Mouse (Mus musculus) neural tube, embryonic 14.5 days (tissue): ENCODE measurements around the gene Rnf223. TPM values are rescaled to one million over a fixed set of nuclear protein-coding genes. Genes with fewer than 3 reads are reported as not detected.

Experiments used
- ATAC-seq: fragments of 200-750 bp; cut with Nextera tagmentation; 2 replicates; pipeline ENCODE4 v1.8.0; 2017; ENCODE audit warnings: low read depth, mild to moderate bottlenecking, moderate TSS enrichment, moderate library complexity
- H3K27ac ChIP-seq: fragments of 300-500 bp; sonication (generic); 2 replicates; pipeline ENCODE4 v1.5.1; 2014; ENCODE audit warnings: low read depth, mild to moderate bottlenecking, control low read depth, low read length, moderate library complexity, mixed read lengths
- H3K27me3 ChIP-seq: fragments of 300-500 bp; sonication (generic); 2 replicates; pipeline ENCODE4 v1.6.1; 2014; ENCODE audit warnings: low read length; ENCODE audit not compliant: control insufficient read depth, insufficient read depth
- H3K36me3 ChIP-seq: fragments of 300-500 bp; sonication (generic); 2 replicates; pipeline ENCODE4 v1.6.1; 2014; ENCODE audit warnings: low read length, mixed read lengths; ENCODE audit not compliant: control insufficient read depth, insufficient read depth
- H3K4me1 ChIP-seq: fragments of 300-500 bp; sonication (generic); 2 replicates; pipeline ENCODE4 v1.6.1; 2014; ENCODE audit warnings: low read length; ENCODE audit not compliant: control insufficient read depth, insufficient read depth
- H3K4me2 ChIP-seq: fragments of 300-500 bp; sonication (generic); 2 replicates; pipeline ENCODE4 v1.6.1; 2014; ENCODE audit warnings: mild to moderate bottlenecking, low read depth, low read length, control low read depth
- H3K4me3 ChIP-seq: fragments of 300-500 bp; sonication (generic); 2 replicates; pipeline ENCODE4 v1.5.1; 2014; ENCODE audit warnings: low read depth, low read length, control low read depth, mixed read lengths
- H3K9ac ChIP-seq: fragments of 300-500 bp; sonication (generic); replicated peaks from 2 replicates; pipeline ENCODE4 v1.6.1; 2014; ENCODE audit warnings: low read depth, mild to moderate bottlenecking, control low read depth, low read length, mixed read lengths
- H3K9me3 ChIP-seq: fragments of 300-500 bp; sonication (generic); 2 replicates; pipeline ENCODE4 v1.6.1; 2016; ENCODE audit warnings: low read length; ENCODE audit not compliant: control insufficient read depth
- WGBS: fragments of 180-500 bp; shearing (Covaris S2); extraction: QIAGEN DNeasy Blood & Tissue Kit; methylation state at CpG from one replicate; pipeline ENCODE4 v1.1.7; 2014; 5-methylcytosine and 5-hydroxymethylcytosine counted together
- polyA plus RNA-seq: library from polyadenylated mRNA; unstranded; fragments of >200 nt; fragmentation: Nextera tagmentation; extraction: Ambion mirVana; gene quantifications from 2 replicates; pipeline ENCODE4 v1.2.1, GENCODE M21; 2014

Rnf223 gene
- polyA plus RNA-seq, 1 experiment from 2014 or later: 0.64 TPM

DNA sequence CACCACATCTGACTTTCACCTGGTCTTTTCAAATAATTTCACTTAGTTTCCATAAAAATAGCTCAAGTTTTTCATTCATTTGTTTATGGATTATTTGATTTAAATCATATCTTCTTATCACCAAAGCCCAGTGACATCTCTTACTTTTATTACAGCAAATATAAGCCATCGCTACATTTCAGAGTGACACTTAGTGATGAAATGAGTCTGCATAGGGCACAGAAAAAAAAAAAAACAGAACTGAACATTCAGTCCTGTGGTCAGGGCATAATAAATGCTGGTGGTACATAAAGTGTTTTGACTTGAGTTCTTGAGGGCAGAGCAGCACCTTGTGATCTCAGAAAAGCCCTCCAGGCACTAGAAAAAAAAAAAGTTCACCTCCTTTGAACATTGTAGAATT lies 34.1 kb upstream of the Rnf223 start:
- H3K27ac ChIP-seq: no peak overlapping the region
- WGBS: 95% methylated on average over 1 of the region's 1 CpGs
- H3K9me3 ChIP-seq: no peaks in the 10 kb centered on the region
- H3K9ac ChIP-seq: no peak overlapping the region
- no peaks in the 10 kb centered on the region for H3K4me1 ChIP-seq
- no peaks in the 10 kb centered on the region for H3K36me3 ChIP-seq
- no peak overlapping the region for H3K4me2 ChIP-seq
- H3K27me3 ChIP-seq: no peaks in the 10 kb centered on the region
- ATAC-seq: no peak
- H3K4me3 ChIP-seq: no peak overlapping the region

DNA sequence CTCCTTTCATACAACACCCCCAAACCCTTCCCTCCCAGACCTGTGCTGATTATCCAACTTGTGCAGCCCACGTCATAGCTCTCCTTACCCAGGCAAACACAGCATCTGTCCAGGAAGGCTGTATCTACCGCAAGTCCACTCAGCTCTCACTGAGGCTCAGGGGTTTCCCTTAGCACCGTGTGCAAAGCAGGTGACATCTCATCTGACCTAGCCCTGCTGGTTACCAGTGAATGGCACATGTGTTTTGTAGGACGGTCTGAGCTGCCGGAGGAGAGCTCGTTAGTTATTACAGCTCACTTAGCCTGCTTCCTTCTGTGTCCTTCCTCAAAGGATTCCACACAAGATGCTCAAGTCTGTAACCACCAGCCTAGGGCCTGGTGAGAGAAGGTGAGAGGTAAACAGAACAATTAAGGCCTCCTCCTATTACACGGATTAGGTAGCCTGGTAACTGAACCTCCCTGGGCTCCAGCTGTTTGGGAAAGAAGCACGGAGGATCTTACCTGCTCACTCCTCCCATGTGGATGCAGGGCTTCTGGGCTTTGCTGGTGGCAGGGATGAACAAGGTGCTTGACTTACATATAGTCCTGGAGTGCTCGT lies 32.4 kb upstream of the Rnf223 start:
- Histone ChIP-seq H3K9ac (no peak overlapping the region), H3K36me3 (no peaks in the 10 kb centered on the region), H3K27ac (no peak overlapping the region), H3K4me3 (no peak overlapping the region), H3K4me1 (no peaks in the 10 kb centered on the region), H3K9me3 (no peaks in the 10 kb centered on the region), H3K27me3 (no peaks in the 10 kb centered on the region), H3K4me2 (no peak overlapping the region)
- ATAC-seq: no peak
- 77% methylated on average over 9 of the region's 9 CpGs for whole genome bisulfite sequencing

DNA sequence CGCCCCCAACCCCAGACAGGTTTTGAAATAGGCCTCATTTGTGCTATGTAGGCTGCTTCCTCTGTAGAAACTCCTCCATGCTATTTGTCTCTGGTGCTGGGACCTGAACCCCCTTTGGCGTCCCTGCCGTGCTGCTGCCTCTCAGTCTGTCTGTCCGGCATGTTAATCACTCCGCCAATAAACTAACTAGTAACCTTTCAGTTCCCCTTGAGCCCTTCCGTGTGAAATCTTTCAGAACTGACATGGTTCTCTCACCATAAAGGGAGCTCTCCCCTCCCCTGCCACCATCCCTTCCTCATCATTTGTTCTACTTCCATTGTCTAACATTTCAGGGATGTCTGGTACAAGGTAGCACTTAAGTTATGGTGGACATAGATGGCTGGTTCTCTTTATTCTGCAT lies 30.9 kb upstream of the Rnf223 start:
- no peak overlapping the region for H3K4me3 ChIP-seq
- H3K9ac ChIP-seq: no peak overlapping the region
- H3K9me3 ChIP-seq: no peaks in the 10 kb centered on the region
- no peak for ATAC-seq
- H3K27me3 ChIP-seq: no peaks in the 10 kb centered on the region
- no peak overlapping the region for H3K27ac ChIP-seq
- no peak overlapping the region for H3K4me2 ChIP-seq
- H3K36me3 ChIP-seq: no peaks in the 10 kb centered on the region
- WGBS: 61% methylated on average over 6 of the region's 6 CpGs
- no peaks in the 10 kb centered on the region for H3K4me1 ChIP-seq

DNA sequence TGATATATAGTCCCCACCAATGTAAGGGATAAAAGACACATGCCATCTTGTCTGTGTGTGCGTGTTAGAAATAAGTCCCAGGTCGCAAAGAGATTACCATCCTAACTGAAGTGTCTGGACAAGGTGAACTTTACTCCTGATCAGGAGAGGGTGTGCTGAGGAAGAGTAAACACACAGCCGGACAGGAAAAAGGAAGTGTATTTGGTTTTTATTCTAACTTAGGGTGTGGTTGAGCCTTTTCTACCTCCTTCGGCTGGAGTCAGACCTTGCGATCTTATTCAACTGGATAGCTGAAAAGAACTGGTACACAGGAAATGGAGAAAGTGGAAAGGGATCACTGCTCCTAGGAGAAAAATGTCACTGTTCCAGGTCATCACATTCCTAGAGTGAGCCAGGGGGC lies 29.8 kb upstream of the Rnf223 start:
- no peak for ATAC-seq
- Histone ChIP-seq H3K9ac (no peak overlapping the region), H3K27ac (no peak overlapping the region), H3K27me3 (no peaks in the 10 kb centered on the region), H3K9me3 (no peaks in the 10 kb centered on the region), H3K4me1 (no peaks in the 10 kb centered on the region), H3K4me2 (no peak overlapping the region), H3K4me3 (no peak overlapping the region), H3K36me3 (no peaks in the 10 kb centered on the region)
- WGBS: 91% methylated on average over 5 of the region's 5 CpGs

DNA sequence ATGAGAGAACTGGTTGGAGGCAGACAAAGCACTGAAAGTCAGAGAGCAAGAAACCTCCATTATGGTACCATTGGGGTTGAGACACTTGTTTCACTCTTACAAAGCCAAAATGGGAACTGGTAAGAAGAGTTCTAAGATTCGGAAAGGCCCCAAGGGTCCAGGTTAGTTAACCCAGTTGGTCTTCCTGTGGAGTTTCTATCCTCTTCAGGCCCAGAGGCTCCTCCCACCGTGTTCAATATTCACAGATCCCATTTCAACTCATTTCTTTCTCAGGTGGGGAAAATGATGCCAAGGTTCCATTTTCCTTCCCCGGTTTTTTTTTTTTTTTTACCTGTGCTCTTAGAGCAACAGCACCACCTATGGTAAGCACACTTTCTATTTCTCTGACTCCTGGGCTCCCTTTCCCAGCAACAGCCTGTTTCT lies 28.8 kb upstream of the Rnf223 start:
- 45% methylated on average over 3 of the region's 3 CpGs for WGBS

DNA sequence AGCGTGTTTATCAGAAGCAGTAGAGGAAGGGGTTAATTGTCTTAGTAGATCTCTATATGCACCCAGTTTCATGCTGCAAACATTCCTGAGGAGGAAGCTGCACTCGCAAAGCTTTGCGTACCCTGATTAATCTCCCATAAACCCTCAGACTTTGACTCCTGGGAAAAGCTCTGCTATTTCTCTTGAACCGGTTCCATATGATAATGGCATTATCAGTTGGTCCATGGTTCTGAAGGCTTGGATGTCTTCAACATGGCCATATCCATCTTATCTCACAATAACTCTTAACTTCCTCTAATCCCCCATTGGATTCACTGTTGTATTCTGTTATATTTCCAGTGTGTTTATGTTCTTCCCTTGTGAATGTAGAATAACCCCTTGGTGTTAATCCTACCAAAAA lies 27.0 kb upstream of the Rnf223 start:
- Histone ChIP-seq H3K4me3 (no peak overlapping the region), H3K9me3 (no peaks in the 10 kb centered on the region), H3K9ac (no peak overlapping the region), H3K36me3 (no peaks in the 10 kb centered on the region), H3K27me3 (no peaks in the 10 kb centered on the region), H3K4me2 (no peak overlapping the region), H3K4me1 (no peaks in the 10 kb centered on the region), H3K27ac (no peak overlapping the region)
- ATAC-seq: no peak
- WGBS: 80% methylated on average over 4 of the region's 4 CpGs

More for the DNA sequence above, 28.8 kb upstream of the Rnf223 start:
- no peak overlapping the region for H3K4me2 ChIP-seq
- no peaks in the 10 kb centered on the region for H3K36me3 ChIP-seq
- H3K27me3 ChIP-seq: no peaks in the 10 kb centered on the region
- H3K27ac ChIP-seq: no peak overlapping the region
- H3K4me3 ChIP-seq: no peak overlapping the region
- ATAC-seq: no peak
- no peaks in the 10 kb centered on the region for H3K9me3 ChIP-seq
- H3K9ac ChIP-seq: no peak overlapping the region
- no peaks in the 10 kb centered on the region for H3K4me1 ChIP-seq

DNA sequence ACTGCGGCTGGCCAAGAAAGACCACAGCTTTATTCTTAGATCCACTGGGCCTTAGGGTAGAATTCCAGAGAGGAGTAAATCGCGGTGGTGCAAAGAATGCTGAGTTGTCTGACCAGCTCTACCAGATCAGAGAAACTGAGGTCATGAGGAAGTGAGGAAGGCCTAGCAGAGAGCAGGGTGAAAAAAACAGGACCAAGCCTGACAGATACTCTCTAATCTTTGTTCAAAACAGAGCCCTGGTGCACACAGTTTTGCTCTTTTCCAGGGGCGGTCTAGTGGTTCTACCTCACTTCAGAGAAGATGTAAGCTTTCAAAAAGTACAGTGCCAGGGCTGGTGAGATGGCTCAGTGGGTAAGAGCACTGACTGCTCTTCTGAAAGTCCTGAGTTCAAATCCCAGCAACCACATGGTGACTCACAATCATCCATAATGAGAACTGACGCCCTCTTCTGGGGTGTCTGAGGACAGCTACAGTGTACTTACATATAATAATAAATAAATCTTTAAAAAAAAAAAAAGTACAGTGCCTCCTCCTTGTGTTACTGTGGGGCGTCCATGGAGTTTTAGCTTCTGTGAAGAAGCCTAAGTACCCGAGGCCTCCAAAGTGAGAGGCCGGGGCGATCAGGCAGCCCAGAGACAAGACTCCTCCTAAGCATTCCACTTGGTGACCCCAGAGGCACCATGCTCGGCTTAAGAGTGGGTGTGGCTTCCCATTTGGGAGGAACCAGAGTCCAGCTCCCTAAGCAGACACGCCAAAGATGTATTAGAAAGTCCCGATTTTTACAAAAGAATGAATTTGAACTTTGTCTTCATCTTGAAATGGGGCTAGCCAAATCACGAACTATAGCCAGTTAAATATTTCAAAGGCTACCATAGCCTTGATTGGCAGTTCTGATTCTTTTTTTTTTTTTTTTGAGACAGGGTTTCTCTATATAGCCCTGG lies 21.4 kb upstream of the Rnf223 start:
- Histone ChIP-seq H3K4me2 (peak overlapping the region; percentile 76), H3K36me3 (no peaks in the 10 kb centered on the region), H3K9me3 (no peaks in the 10 kb centered on the region), H3K9ac (peak overlapping the region; percentile 57), H3K4me3 (peak overlapping the region; percentile 45), H3K27ac (peak overlapping the region; percentile 66), H3K4me1 (no peaks in the 10 kb centered on the region), H3K27me3 (no peaks in the 10 kb centered on the region)
- WGBS: 35% methylated on average over 13 of the region's 13 CpGs
- peak; percentile 10; the same call in 1 of the 2 replicates for ATAC-seq

DNA sequence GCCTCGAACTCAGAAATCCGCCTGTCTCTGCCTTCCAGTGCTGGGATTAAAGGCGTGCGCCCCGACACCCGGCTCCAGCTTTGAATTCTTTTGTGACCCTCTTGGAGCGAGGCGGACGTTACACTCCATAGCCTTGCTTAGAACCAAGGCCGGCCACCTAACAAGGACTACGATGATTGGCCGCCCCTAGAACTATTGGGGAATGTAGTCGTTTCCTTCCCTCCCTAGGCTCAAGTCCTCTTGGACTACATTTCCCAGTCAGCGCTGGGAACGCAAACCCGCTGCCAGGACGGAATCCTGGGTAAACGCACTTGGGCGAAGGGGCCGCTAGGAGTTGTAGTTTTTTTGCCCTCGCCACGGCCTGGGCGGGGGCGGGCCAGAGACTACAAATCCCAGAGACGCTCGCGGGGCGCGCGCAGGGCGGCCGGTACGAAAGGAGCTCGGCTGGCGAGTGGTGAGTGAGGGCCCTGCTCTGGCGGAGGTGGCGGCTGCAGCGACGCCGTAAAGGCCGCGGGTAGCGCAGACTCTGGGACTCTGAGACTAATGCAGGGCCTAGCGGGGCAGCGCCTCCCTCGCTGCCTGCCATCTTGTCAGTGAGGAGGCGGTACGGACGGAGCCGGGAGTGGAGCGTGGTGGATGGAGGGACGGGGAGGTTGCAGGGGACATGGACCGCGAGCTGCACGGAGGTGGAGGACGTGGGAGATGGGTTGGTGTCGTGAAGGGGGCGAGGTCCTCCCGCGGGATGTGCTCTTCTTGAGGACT lies 20.6 kb upstream of the Rnf223 start, which contains the start of gene 9430015G10Rik:
Gene 9430015G10Rik (plus strand): TSS at position 413 of the 762 bp plus-strand sequence.
- Histone ChIP-seq H3K4me3 (peak within 1 kb of the TSS; percentile 70), H3K4me1 (no peaks in the 10 kb centered on the region), H3K27ac (peak within 1 kb of the TSS; percentile 87), H3K27me3 (no peaks in the 10 kb centered on the region), H3K4me2 (peak within 1 kb of the TSS; percentile 76), H3K36me3 (no peaks in the 10 kb centered on the region), H3K9me3 (no peaks in the 10 kb centered on the region), H3K9ac (peak within 1 kb of the TSS; percentile 80)
- peak; percentile 98 for ATAC-seq
- WGBS: under 1% methylated on average over 58 of the region's 60 CpGs
